Mouse (Mus musculus): ENCODE results near the gene Fam214a. TPM values are rescaled to one million over a fixed set of nuclear protein-coding genes. Genes with fewer than 3 reads are reported as not detected.

Gene Fam214a
- total and polyA plus RNA-seq, 2 experiments from 2014 or later, result 13.3 to 20.8 TPM

DNA sequence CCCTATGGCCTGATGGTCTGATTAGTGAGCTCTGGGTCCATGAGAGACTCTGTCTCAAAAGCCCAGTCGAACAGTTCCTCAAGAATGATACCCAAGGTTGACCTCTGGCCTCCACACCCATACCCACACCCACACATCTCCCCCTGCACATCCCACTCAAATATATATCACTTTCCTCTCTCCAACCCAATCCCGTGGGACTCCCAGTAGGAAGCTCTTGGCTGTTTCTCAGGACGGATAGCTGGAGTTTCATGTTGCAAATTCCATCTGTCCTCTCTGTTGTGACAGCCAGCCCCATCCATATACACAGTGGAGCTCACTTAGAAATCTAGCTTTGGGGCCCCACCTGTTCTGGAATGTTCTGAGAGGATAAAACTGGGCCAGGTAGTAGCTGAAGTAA, 29.8 kb upstream of the Fam214a start:
- TF ChIP-seq EP300 (IDR thresholded peaks at IDR 0.05; ENCODE audit: low read depth) (no peak), CTCF (IDR thresholded peaks at IDR 0.05; ENCODE audit: low read depth) (no peak)
- peaks cover 13% of the 10 kb centered on the region for H3K4me1 ChIP-seq (ENCODE audit: control insufficient read depth, insufficient read depth)
- H3K9ac ChIP-seq (replicated peaks; ENCODE audit: low read depth, low read length), result no peak overlapping the region
- DNase-seq (ENCODE audit: low spot score) (no peak), ATAC-seq (ENCODE audit: insufficient read depth, low read depth) (no peak)
- WGBS, result 56% methylated on average over 3 of the region's 3 CpGs
- H3K36me3 ChIP-seq (replicated peaks; ENCODE audit: control insufficient read depth, insufficient read depth, low read length), result no peaks in the 10 kb centered on the region
- no peak overlapping the region for H3K27ac ChIP-seq (ENCODE audit: low read depth)
- H3K4me2 ChIP-seq (ENCODE audit: low read depth, low read length), result no peak overlapping the region
- H3K27me3 ChIP-seq (ENCODE audit: control insufficient read depth, insufficient read depth, low read length), result no peaks in the 10 kb centered on the region
- H3K4me3 ChIP-seq (ENCODE audit: low read depth, low read length), result no peak overlapping the region
- H3K9me3 ChIP-seq (replicated peaks; ENCODE audit: control insufficient read depth, low read length), result no peaks in the 10 kb centered on the region

DNA sequence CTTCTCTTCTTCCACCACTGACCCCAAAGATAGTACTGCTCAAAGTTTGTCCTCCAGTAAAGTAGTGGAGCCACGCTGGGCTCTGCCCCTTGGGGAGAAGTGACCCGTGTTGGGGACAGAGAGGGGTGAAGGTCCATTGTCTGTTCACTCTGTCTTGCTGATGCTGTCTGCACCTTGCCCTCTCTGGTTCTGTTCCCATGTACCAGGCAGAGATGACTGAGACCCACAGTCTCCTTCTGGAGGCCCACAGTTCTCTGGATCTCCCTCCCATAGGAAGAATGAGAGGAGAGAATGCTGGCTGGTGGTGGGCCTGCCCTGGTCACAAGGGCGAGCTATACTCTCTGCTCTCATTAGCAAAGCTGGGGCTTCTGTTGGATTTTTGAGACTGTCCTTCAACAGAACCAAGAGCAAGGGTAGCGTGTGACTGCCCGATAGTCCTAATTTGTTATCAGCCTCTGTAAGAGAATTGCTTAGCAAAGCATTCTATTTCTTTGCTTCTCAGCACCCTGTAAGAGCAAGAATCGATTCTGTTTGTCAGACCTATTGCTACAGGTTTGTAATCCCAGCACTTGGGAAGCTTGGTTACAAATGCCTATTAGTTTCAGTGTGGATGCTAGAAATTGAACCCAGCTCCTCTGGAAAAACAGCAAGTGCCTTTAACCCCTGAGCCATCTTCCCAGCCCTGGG, 29.2 kb upstream of the Fam214a start:
- DNase-seq (ENCODE audit: low spot score) (no peak), ATAC-seq (ENCODE audit: insufficient read depth, low read depth) (no peak)
- peaks cover 13% of the 10 kb centered on the region for H3K4me1 ChIP-seq (ENCODE audit: control insufficient read depth, insufficient read depth)
- no peaks in the 10 kb centered on the region for H3K9me3 ChIP-seq (replicated peaks; ENCODE audit: control insufficient read depth, low read length)
- H3K27ac ChIP-seq (ENCODE audit: low read depth), result no peak overlapping the region
- no peak for TF ChIP-seq EP300 (IDR thresholded peaks at IDR 0.05; ENCODE audit: low read depth)
- no peaks in the 10 kb centered on the region for H3K36me3 ChIP-seq (replicated peaks; ENCODE audit: control insufficient read depth, insufficient read depth, low read length)
- H3K4me3 ChIP-seq (ENCODE audit: low read depth, low read length), result no peak overlapping the region
- no peaks in the 10 kb centered on the region for H3K27me3 ChIP-seq (ENCODE audit: control insufficient read depth, insufficient read depth, low read length)
- no peak overlapping the region for H3K9ac ChIP-seq (replicated peaks; ENCODE audit: low read depth, low read length)
- H3K4me2 ChIP-seq (ENCODE audit: low read depth, low read length), result no peak overlapping the region
- 70% methylated on average over 6 of the region's 6 CpGs for WGBS

DNA sequence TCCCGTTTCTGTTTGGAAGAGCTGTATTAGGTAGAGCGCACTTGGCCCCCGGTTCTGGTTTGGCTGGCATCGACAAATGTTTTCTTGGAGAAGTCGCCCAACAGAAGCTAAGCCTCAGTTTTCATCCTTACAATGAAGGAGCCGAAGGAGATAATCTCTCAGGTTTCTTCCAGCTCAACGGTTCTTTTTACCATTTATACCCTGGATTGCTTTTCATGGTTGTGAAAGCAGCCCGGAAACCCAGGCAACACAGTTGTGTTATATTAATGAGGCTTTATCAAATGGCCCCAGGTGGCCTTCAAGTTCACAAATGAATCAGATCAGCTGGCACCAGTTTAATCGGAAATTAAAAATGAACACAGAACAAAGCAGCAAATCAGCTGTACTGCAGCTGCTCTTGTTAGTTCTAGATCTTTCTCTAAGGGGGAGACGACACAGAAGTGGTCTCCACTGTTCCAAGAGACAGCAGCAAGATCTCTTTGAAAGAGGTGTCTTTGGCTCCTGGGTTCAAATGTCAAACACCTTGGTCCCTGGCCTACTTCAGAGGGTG, 27.4 kb upstream of the Fam214a start:
- Histone ChIP-seq H3K27me3 (ENCODE audit: control insufficient read depth, insufficient read depth, low read length) (no peaks in the 10 kb centered on the region), H3K9ac (replicated peaks; ENCODE audit: low read depth, low read length) (no peak overlapping the region), H3K4me2 (ENCODE audit: low read depth, low read length) (no peak overlapping the region), H3K4me1 (ENCODE audit: control insufficient read depth, insufficient read depth) (peaks cover 13% of the 10 kb centered on the region), H3K36me3 (replicated peaks; ENCODE audit: control insufficient read depth, insufficient read depth, low read length) (no peaks in the 10 kb centered on the region), H3K9me3 (replicated peaks; ENCODE audit: control insufficient read depth, low read length) (no peaks in the 10 kb centered on the region), H3K4me3 (ENCODE audit: low read depth, low read length) (no peak overlapping the region), H3K27ac (ENCODE audit: low read depth) (no peak overlapping the region)
- DNase-seq (ENCODE audit: low spot score) (no peak), ATAC-seq (ENCODE audit: insufficient read depth, low read depth) (no peak)
- no peak for TF ChIP-seq CTCF (IDR thresholded peaks at IDR 0.05; ENCODE audit: low read depth)
- no peak for TF ChIP-seq EP300 (IDR thresholded peaks at IDR 0.05; ENCODE audit: low read depth)
- 88% methylated on average over 10 of the region's 10 CpGs for WGBS

- Histone ChIP-seq H3K27ac (ENCODE audit: low read depth) (no peak overlapping the region), H3K4me1 (ENCODE audit: control insufficient read depth, insufficient read depth) (no peaks in the 10 kb centered on the region), H3K9me3 (replicated peaks; ENCODE audit: control insufficient read depth, low read length) (no peaks in the 10 kb centered on the region), H3K9ac (replicated peaks; ENCODE audit: low read depth, low read length) (no peak overlapping the region), H3K4me2 (ENCODE audit: low read depth, low read length) (no peak overlapping the region), H3K4me3 (ENCODE audit: low read depth, low read length) (no peak overlapping the region), H3K36me3 (replicated peaks; ENCODE audit: control insufficient read depth, insufficient read depth, low read length) (no peaks in the 10 kb centered on the region), H3K27me3 (ENCODE audit: control insufficient read depth, insufficient read depth, low read length) (no peaks in the 10 kb centered on the region)
- TF ChIP-seq CTCF (IDR thresholded peaks at IDR 0.05; ENCODE audit: low read depth) (no peak), EP300 (IDR thresholded peaks at IDR 0.05; ENCODE audit: low read depth) (no peak)
- WGBS, result 86% methylated on average over 4 of the region's 4 CpGs
- DNase-seq (ENCODE audit: low spot score) (no peak), ATAC-seq (ENCODE audit: insufficient read depth, low read depth) (no peak)
Measured at GRCm38 (mm10) chr9:74929981-74930423, 22.7 kb upstream of the Fam214a start.

DNA sequence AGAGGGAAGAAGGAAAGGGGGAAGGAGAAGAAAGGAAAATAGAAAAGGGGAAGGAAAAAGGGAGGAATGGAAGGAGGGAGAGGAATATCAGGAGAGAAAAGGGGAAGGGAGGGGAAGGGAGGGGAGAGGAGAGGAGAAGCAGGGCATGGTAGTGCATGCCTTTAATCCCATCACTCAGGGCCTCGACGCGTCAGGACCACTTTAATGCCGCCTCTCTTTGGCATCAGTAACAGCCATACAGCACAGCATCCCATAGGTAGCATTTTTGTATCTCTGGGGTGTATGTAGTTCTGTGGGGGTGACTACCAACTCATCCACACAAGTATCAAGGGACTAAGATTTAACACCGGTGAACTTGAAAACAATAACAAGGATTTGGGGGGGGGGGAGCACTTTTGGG, 22.0 kb upstream of the Fam214a start:
- WGBS, result 88% methylated on average over 5 of the region's 5 CpGs
- Histone ChIP-seq H3K27ac (ENCODE audit: low read depth) (no peak overlapping the region), H3K9me3 (replicated peaks; ENCODE audit: control insufficient read depth, low read length) (no peaks in the 10 kb centered on the region), H3K27me3 (ENCODE audit: control insufficient read depth, insufficient read depth, low read length) (no peaks in the 10 kb centered on the region), H3K9ac (replicated peaks; ENCODE audit: low read depth, low read length) (no peak overlapping the region), H3K36me3 (replicated peaks; ENCODE audit: control insufficient read depth, insufficient read depth, low read length) (no peaks in the 10 kb centered on the region), H3K4me1 (ENCODE audit: control insufficient read depth, insufficient read depth) (no peaks in the 10 kb centered on the region), H3K4me2 (ENCODE audit: low read depth, low read length) (no peak overlapping the region), H3K4me3 (ENCODE audit: low read depth, low read length) (no peak overlapping the region)
- DNase-seq (ENCODE audit: low spot score), result no peak
- ATAC-seq (ENCODE audit: insufficient read depth, low read depth), result no peak
- TF ChIP-seq CTCF (IDR thresholded peaks at IDR 0.05; ENCODE audit: low read depth) (no peak), EP300 (IDR thresholded peaks at IDR 0.05; ENCODE audit: low read depth) (no peak)

GRCm38 (mm10) chr9:74935289-74935688, 17.4 kb upstream of the Fam214a start:
- DNase-seq (ENCODE audit: low spot score), result no peak
- WGBS, result 71% methylated on average over 3 of the region's 3 CpGs
- Histone ChIP-seq H3K9ac (replicated peaks; ENCODE audit: low read depth, low read length) (no peak overlapping the region), H3K4me3 (ENCODE audit: low read depth, low read length) (no peak overlapping the region), H3K27ac (ENCODE audit: low read depth) (no peak overlapping the region), H3K9me3 (replicated peaks; ENCODE audit: control insufficient read depth, low read length) (no peaks in the 10 kb centered on the region), H3K36me3 (replicated peaks; ENCODE audit: control insufficient read depth, insufficient read depth, low read length) (no peaks in the 10 kb centered on the region), H3K4me2 (ENCODE audit: low read depth, low read length) (no peak overlapping the region), H3K27me3 (ENCODE audit: control insufficient read depth, insufficient read depth, low read length) (no peaks in the 10 kb centered on the region), H3K4me1 (ENCODE audit: control insufficient read depth, insufficient read depth) (no peaks in the 10 kb centered on the region)
- no peak for ATAC-seq (ENCODE audit: insufficient read depth, low read depth)
- no peak for TF ChIP-seq EP300 (IDR thresholded peaks at IDR 0.05; ENCODE audit: low read depth)
- TF ChIP-seq CTCF (IDR thresholded peaks at IDR 0.05; ENCODE audit: low read depth), result no peak

Measured in heart, postnatal 0 days (tissue).